Mouse (Mus musculus) hindbrain, embryonic 10.5 days (tissue): ENCODE results near the gene Gm42742. TPM values are rescaled to one million over a fixed set of nuclear protein-coding genes. Genes with fewer than 3 reads are reported as not detected.

Experiments used
- DNase-seq: peaks from one replicate; pipeline ENCODE4 v3.0.0-alpha.2; 2017; ENCODE audit warnings: low spot score
- H3K27ac ChIP-seq: fragments of 300-500 bp; sonication (generic); 2 replicates; pipeline ENCODE4 v1.5.1; 2016; ENCODE audit warnings: mild to moderate bottlenecking, moderate library complexity
- H3K27me3 ChIP-seq: fragments of 300-500 bp; sonication (generic); 2 replicates; pipeline ENCODE4 v1.6.1; 2016; ENCODE audit warnings: mild to moderate bottlenecking; ENCODE audit not compliant: poor library complexity, insufficient read depth, severe bottlenecking
- H3K36me3 ChIP-seq: fragments of 300-500 bp; sonication (generic); 2 replicates; pipeline ENCODE4 v1.6.1; 2016; ENCODE audit warnings: mild to moderate bottlenecking, moderate library complexity
- H3K4me1 ChIP-seq: fragments of 300-500 bp; sonication (generic); replicated peaks from 2 replicates; pipeline ENCODE4 v1.6.1; 2016; ENCODE audit warnings: mild to moderate bottlenecking
- H3K4me3 ChIP-seq: fragments of 300-500 bp; sonication (generic); 2 replicates; pipeline ENCODE4 v1.5.1; 2016; ENCODE audit warnings: mild to moderate bottlenecking, moderate library complexity
- H3K9me3 ChIP-seq: fragments of 300-500 bp; sonication (generic); 2 replicates; pipeline ENCODE4 v1.6.1; 2016; ENCODE audit warnings: mild to moderate bottlenecking, moderate library complexity
- WGBS: fragments of 180-500 bp; shearing (Covaris S2); methylation state at CpG from one replicate; pipeline ENCODE4 v1.1.7; 2016; 5-methylcytosine and 5-hydroxymethylcytosine counted together
- polyA plus RNA-seq: library from polyadenylated mRNA; unstranded; fragments of >200 nt; fragmentation: Nextera tagmentation; extraction: Ambion mirVana; gene quantifications from 2 replicates; pipeline ENCODE4 v1.2.1, GENCODE M21; 2016

Gm42742 gene
- polyA plus RNA-seq, 1 experiment from 2014 or later: 75.1 TPM

DNA sequence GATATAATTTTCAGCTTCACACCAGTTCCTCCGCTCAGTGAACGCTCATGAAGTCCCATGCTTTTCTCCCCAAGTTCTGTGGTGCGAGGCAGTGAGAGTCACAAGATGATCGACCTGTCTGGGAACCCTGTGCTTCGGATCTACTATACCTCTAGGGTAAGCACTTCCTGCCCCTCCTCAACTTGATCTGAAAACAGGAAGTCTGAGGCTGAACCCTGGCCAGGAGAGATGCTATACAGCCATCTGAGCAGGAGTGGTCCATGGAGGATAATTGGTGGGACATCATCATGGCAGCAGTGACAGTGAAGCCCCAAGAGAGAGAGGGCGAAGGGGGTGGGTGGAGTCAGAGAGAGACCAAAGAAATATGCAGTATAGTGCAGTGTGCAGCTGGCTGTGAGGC lies 42.1 kb downstream of the Gm42742 start:
- Histone ChIP-seq H3K4me1 (peaks cover 27% of the 10 kb centered on the region), H3K36me3 (peaks cover 38% of the 10 kb centered on the region), H3K9me3 (no peaks in the 10 kb centered on the region), H3K27me3 (no peaks in the 10 kb centered on the region), H3K4me3 (no peak overlapping the region), H3K27ac (no peak overlapping the region)
- WGBS: 90% methylated on average over 6 of the region's 6 CpGs
- no peak for DNase-seq

DNA sequence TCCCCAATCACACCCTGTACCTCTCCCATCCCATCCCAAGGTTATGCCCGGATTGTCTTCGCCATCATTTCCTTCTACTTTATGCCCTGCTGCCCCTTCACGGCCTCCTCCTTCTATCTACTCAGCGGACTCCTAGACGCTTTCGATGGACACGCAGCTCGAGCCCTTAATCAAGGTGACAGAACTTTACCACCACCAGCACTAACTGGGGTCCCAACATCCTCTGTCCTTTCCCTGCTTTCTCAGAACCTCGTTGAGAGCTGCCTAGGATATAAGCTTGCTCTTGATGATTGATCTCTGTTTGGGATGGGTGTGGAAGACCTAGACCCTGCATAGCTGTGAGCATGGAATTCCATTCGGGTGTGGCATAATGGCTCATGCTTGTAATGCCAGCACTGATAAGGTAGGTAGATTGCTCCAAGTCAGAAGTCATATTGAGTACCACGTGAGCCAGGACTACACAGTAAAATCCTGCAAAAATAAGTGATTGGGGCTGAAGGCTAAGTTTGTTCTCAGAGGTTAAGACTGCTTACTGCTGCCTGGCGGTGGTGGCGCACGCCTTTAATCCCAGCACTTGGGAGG lies 43.9 kb downstream of the Gm42742 start:
- Histone ChIP-seq H3K27me3 (no peaks in the 10 kb centered on the region), H3K9me3 (no peaks in the 10 kb centered on the region), H3K4me1 (peaks cover 27% of the 10 kb centered on the region), H3K4me3 (peak overlapping the region; percentile 98), H3K27ac (peak overlapping the region; percentile 99), H3K36me3 (peaks cover 38% of the 10 kb centered on the region)
- DNase-seq: no peak
- 28% methylated on average over 14 of the region's 14 CpGs for WGBS

DNA sequence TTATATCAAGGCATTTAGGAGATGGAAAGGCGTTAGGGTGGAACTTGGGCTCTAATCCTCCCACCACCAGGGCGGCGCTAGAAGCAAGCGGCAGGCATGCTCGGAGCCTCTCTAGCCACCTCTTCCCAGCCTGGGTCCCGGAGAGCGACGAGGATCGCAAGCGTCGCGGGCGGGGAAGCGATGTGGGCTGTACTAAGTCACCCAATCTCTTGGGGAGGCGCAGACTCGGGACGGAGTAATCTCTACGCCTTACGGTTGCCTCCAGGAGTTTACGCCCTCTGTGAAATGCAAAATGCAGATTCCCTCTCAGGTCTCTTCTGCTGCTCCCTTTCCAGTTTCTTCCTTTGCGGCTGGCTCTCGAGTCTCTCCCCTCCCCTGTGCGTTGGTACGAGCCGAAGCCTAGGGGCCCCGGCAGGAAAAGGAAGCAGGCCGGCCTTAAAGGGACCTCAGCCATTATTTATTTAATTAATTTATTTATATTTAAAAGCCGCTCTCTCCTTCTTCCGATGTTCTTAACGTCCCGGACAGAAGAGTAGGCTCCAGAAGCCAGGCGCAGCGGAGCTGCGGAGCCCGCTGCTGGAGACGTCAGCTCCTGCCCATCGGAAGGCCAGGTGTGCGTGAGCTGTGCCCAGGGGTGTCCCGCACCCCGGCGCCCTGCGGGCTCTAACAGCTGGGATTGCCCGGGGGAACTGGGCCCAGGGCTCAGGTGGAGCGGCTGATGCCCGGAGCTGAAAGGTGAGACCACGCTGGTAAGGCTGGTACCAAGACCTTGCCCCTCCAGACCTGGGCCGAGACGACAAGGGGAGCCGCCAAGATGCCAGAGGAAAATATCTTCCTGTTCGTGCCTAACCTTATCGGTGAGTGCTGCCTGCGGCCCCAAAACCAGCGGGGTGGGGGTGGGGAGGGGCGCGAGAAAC lies 44.7 kb downstream of the Gm42742 start, which contains the start of gene Cdiptos:
Cdiptos (minus strand) TSS at position 149 of the 917 bp plus-strand sequence.
- Histone ChIP-seq H3K4me1 (peaks cover 27% of the 10 kb centered on the region), H3K27me3 (no peaks in the 10 kb centered on the region), H3K4me3 (peak within 1 kb of the TSS; percentile 98), H3K27ac (peak within 1 kb of the TSS; percentile 99), H3K36me3 (peaks cover 36% of the 10 kb centered on the region), H3K9me3 (no peaks in the 10 kb centered on the region)
- peak; percentile 96 for DNase-seq
- under 1% methylated on average over 55 of the region's 55 CpGs for WGBS

DNA sequence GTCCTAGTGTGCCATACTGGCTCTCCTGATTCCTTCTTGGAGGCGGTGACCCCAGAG lies 45.2 kb downstream of the Gm42742 start, which contains the start of gene Cdipt:
Cdipt (plus strand) TSS at position 22 of the 57 bp plus-strand sequence.
- H3K27me3 ChIP-seq: no peaks in the 10 kb centered on the region
- peak within 1 kb of the TSS; percentile 99 for H3K27ac ChIP-seq
- H3K4me3 ChIP-seq: peak within 1 kb of the TSS; percentile 98
- no peak for DNase-seq
- peaks cover 27% of the 10 kb centered on the region for H3K4me1 ChIP-seq
- peaks cover 33% of the 10 kb centered on the region for H3K36me3 ChIP-seq
- H3K9me3 ChIP-seq: no peaks in the 10 kb centered on the region
- 0% methylated on average over 1 of the region's 1 CpGs for WGBS

DNA sequence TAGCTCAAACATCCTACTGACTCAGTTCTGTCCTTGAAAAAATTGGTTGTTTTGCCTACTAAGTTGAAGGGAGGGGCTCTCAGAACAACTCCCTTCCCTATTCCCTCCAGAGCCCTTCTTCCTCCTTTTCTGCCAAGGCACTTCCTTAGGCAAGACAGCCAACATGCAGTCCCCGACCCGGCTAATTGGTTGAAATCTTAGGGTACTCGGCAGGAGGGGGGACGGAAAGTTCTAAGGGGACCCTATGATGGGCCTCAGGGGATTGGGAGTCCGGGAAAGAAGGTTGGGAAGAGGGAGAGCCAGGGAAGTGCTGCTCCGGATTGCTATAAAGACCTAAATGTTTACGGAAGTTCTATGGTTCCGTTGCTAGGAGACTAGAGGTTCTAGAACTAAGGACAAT lies 45.4 kb downstream of the Gm42742 start:
- Histone ChIP-seq H3K27me3 (no peaks in the 10 kb centered on the region), H3K36me3 (peaks cover 33% of the 10 kb centered on the region), H3K4me3 (peak overlapping the region; percentile 98), H3K27ac (peak overlapping the region; percentile 99), H3K9me3 (no peaks in the 10 kb centered on the region), H3K4me1 (peaks cover 27% of the 10 kb centered on the region)
- DNase-seq: no peak
- 14% methylated on average over 8 of the region's 8 CpGs for WGBS

DNA sequence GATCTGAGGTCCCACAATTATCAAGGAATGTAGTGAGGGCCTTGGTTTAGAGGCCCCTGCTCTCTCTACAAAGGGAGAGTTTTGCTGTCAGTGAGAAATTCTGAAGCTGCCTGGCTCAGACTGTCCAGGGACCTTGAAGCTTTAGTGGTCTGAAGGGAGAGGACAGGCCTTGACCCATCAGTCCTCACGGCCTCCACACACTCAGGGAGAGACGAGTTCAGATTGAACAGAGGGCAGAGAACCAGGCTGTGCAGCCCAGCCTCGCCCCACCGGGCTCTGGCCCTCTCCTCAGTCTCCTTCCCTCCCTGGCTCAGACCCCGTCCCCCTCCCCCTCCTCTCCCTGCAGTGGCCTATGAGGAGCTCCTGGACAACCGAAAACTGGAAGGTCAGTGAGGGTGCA lies 53.5 kb downstream of the Gm42742 start:
- no peaks in the 10 kb centered on the region for H3K9me3 ChIP-seq
- peaks cover 31% of the 10 kb centered on the region for H3K36me3 ChIP-seq
- no peak overlapping the region for H3K4me3 ChIP-seq
- no peak for DNase-seq
- 66% methylated on average over 6 of the region's 6 CpGs for WGBS
- peaks cover 11% of the 10 kb centered on the region; the same call in 1 of the 2 replicates for H3K4me1 ChIP-seq
- H3K27ac ChIP-seq: 0 out of 2 replicates have a peak overlapping the region, but pooled peaks have one; percentile 35
- H3K27me3 ChIP-seq: peaks cover 23% of the 10 kb centered on the region

DNA sequence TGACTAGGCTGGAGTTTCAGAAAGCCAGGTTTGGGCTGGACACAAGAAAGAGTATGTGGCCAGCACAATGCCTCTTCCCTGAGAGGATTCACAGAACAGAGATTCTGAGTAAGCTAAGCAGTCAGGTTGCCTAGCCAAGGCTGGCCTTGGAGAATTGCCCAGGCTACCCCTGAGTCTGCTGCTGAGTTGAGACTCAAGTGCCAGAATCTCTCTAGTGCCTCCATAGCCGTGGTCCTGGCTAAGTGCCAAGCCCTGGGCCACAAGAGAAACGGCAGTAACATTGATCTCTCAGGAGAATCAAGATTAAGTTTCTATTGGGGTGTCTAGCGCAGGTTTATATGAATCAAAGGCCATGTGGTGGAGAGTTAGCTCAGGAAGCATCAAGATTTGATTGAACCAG lies 55.3 kb downstream of the Gm42742 start:
- WGBS: 81% methylated on average over 3 of the region's 3 CpGs
- H3K27me3 ChIP-seq: peaks cover 36% of the 10 kb centered on the region
- no peaks in the 10 kb centered on the region for H3K9me3 ChIP-seq
- DNase-seq: no peak
- no peak overlapping the region for H3K4me3 ChIP-seq
- peaks cover 28% of the 10 kb centered on the region for H3K36me3 ChIP-seq
- H3K4me1 ChIP-seq: peaks cover 11% of the 10 kb centered on the region; the same call in 1 of the 2 replicates
- H3K27ac ChIP-seq: no peak overlapping the region

Other genes with a start within 250 kb of the Gm42742 start
- gene Ypel3, start 244.1 kb downstream of the Gm42742 start, polyA plus RNA-seq: 51.3 and 89.7 TPM in 2 replicates
- 0.22 and 0.47 TPM in 2 replicates for gene Tbx6, start 239.6 kb downstream of the Gm42742 start, polyA plus RNA-seq
- 391 and 411 TPM in 2 replicates for gene Ppp4c, start 228.6 kb downstream of the Gm42742 start, polyA plus RNA-seq
- 4.7 and 12.7 TPM in 2 replicates for gene Fam57b, start 223.4 kb downstream of the Gm42742 start, polyA plus RNA-seq
- gene 4930451I11Rik, start 189.5 kb downstream of the Gm42742 start, polyA plus RNA-seq: not detected in 2 replicates
- gene Doc2a, start 173.7 kb downstream of the Gm42742 start, polyA plus RNA-seq: 4.9 and 5.5 TPM in 2 replicates
- 38.7 and 48.1 TPM in 2 replicates for gene Hirip3, start 159.1 kb downstream of the Gm42742 start, polyA plus RNA-seq
- 102 and 105 TPM in 2 replicates for gene Ino80e, start 158.7 kb downstream of the Gm42742 start, polyA plus RNA-seq
- gene Taok2, start 136.4 kb downstream of the Gm42742 start, polyA plus RNA-seq: 56.2 and 56.4 TPM in 2 replicates
- 31.6 and 37.9 TPM in 2 replicates for gene Tmem219, start 98.2 kb downstream of the Gm42742 start, polyA plus RNA-seq
- 23.9 and 35.5 TPM in 2 replicates for gene Kctd13, start 92.2 kb downstream of the Gm42742 start, polyA plus RNA-seq
- 0.41 and 1.2 TPM in 2 replicates for gene Asphd1, start 71.5 kb downstream of the Gm42742 start, polyA plus RNA-seq
- gene Sez6l2, start 70.5 kb downstream of the Gm42742 start, polyA plus RNA-seq: 2.3 and 7.6 TPM in 2 replicates
- 92.5 and 103 TPM in 2 replicates for gene Cdipt, start 45.2 kb downstream of the Gm42742 start, polyA plus RNA-seq
- 0.63 and 1.0 TPM in 2 replicates for gene Cdiptos, start 45.0 kb downstream of the Gm42742 start, polyA plus RNA-seq
- gene Mvp, start 6.5 kb downstream of the Gm42742 start, polyA plus RNA-seq: 5.0 and 6.1 TPM in 2 replicates
- 0.25 and 0.55 TPM in 2 replicates for gene Pagr1b, start 4.6 kb downstream of the Gm42742 start, polyA plus RNA-seq
- gene Pagr1a, start 3.7 kb downstream of the Gm42742 start, polyA plus RNA-seq: 84.3 and 130 TPM in 2 replicates
- 3.3 and 4.4 TPM in 2 replicates for gene Prrt2, start 114 bp upstream of the Gm42742 start, polyA plus RNA-seq
- 66.7 and 83.1 TPM in 2 replicates for gene Maz, start 5.9 kb upstream of the Gm42742 start, polyA plus RNA-seq
- 161 and 193 TPM in 2 replicates for gene Kif22, start 21.4 kb upstream of the Gm42742 start, polyA plus RNA-seq
- not detected in 2 replicates for gene Zg16, start 66.2 kb upstream of the Gm42742 start, polyA plus RNA-seq
- 0.80 and 0.81 TPM in 2 replicates for gene AI467606, start 70.3 kb upstream of the Gm42742 start, polyA plus RNA-seq
- gene Qprt, start 101.1 kb upstream of the Gm42742 start, polyA plus RNA-seq: 2.6 and 4.9 TPM in 2 replicates
- gene Spn, start 116.7 kb upstream of the Gm42742 start, polyA plus RNA-seq: not detected in 2 replicates
- 94.4 and 96.0 TPM in 2 replicates for gene Cd2bp2, start 175.0 kb upstream of the Gm42742 start, polyA plus RNA-seq
- gene Tbc1d10b, start 187.4 kb upstream of the Gm42742 start, polyA plus RNA-seq: 25.6 and 28.2 TPM in 2 replicates
- gene Mylpf, start 187.8 kb upstream of the Gm42742 start, polyA plus RNA-seq: 13.0 and 17.7 TPM in 2 replicates
- gene Zfp553, start 212.0 kb upstream of the Gm42742 start, polyA plus RNA-seq: 78.7 and 81.0 TPM in 2 replicates
- gene Sept1, start 212.0 kb upstream of the Gm42742 start, polyA plus RNA-seq: 32.4 and 33.8 TPM in 2 replicates
- gene Zfp771, start 223.2 kb upstream of the Gm42742 start, polyA plus RNA-seq: 62.4 and 70.1 TPM in 2 replicates
- 284 and 329 TPM in 2 replicates for gene Dctpp1, start 239.6 kb upstream of the Gm42742 start, polyA plus RNA-seq